Mouse (Mus musculus) lung, embryonic 14.5 days (tissue): Measurements from ENCODE around the gene Zbtb49. TPM values are rescaled to one million over a fixed set of nuclear protein-coding genes. Genes with fewer than 3 reads are reported as not detected.

Source experiments
- ATAC-seq: fragments of 200-750 bp; cut with Nextera tagmentation; 2 replicates; pipeline ENCODE4 v1.8.0; 2017; ENCODE audit warnings: mild to moderate bottlenecking, moderate TSS enrichment, moderate library complexity; ENCODE audit not compliant: insufficient read depth
- DNase-seq: peaks from one replicate; pipeline ENCODE4 v3.0.0-alpha.2; 2015
- H3K27ac ChIP-seq: fragments of 300-500 bp; sonication (generic); 2 replicates; pipeline ENCODE4 v1.5.1; 2014; ENCODE audit warnings: low read depth, mild to moderate bottlenecking, moderate library complexity
- H3K27me3 ChIP-seq: fragments of 300-500 bp; sonication (generic); 2 replicates; pipeline ENCODE4 v1.6.1; 2014; ENCODE audit warnings: low read length, control low read depth; ENCODE audit not compliant: insufficient read depth
- H3K36me3 ChIP-seq: fragments of 300-500 bp; sonication (generic); 2 replicates; pipeline ENCODE4 v1.6.1; 2014; ENCODE audit warnings: control low read depth; ENCODE audit not compliant: insufficient read depth
- H3K4me1 ChIP-seq: fragments of 300-500 bp; sonication (generic); 2 replicates; pipeline ENCODE4 v1.6.1; 2014; ENCODE audit warnings: antibody characterized with exemption, control low read depth; ENCODE audit not compliant: insufficient read depth
- H3K4me2 ChIP-seq: fragments of 300-500 bp; sonication (generic); 2 replicates; pipeline ENCODE4 v1.6.1; 2014; ENCODE audit warnings: mild to moderate bottlenecking
- H3K4me3 ChIP-seq: fragments of 300-500 bp; sonication (generic); 2 replicates; pipeline ENCODE4 v1.5.1; 2014; ENCODE audit warnings: low read depth, low read length
- H3K9ac ChIP-seq: fragments of 300-500 bp; sonication (generic); 2 replicates; pipeline ENCODE4 v1.6.1; 2014
- H3K9me3 ChIP-seq: fragments of 300-500 bp; sonication (generic); 2 replicates; pipeline ENCODE4 v1.6.1; 2016; ENCODE audit warnings: low read depth, low read length, control low read depth
- CTCF ChIP-seq: IDR thresholded peaks from 2 replicates; pipeline ENCODE4 v1.5.1; 2016; ENCODE audit warnings: antibody characterized with exemption, low read depth
- WGBS: fragments of 180-500 bp; shearing (Covaris S2); extraction: QIAGEN DNeasy Blood & Tissue Kit; methylation state at CpG from one replicate; pipeline ENCODE4 v1.1.7; 2014; 5-methylcytosine and 5-hydroxymethylcytosine counted together
- polyA plus RNA-seq: library from polyadenylated mRNA; unstranded; fragments of >200 nt; fragmentation: Nextera tagmentation; extraction: Ambion mirVana; gene quantifications from 2 replicates; pipeline ENCODE4 v1.2.1, GENCODE M21; 2014

Gene Zbtb49
- polyA plus RNA-seq, 1 experiment from 2014 or later: 14.9 TPM

- WGBS: 79% methylated on average over 10 of the region's 10 CpGs
- no peak for TF ChIP-seq CTCF
- peaks cover 46% of the 10 kb centered on the region for H3K36me3 ChIP-seq
- DNase-seq (no peak), ATAC-seq (no peak)
- H3K4me2 ChIP-seq: no peak overlapping the region
- H3K9ac ChIP-seq: no peak overlapping the region
- no peak overlapping the region for H3K4me3 ChIP-seq
- H3K4me1 ChIP-seq: no peaks in the 10 kb centered on the region
- H3K27ac ChIP-seq: no peak overlapping the region
- no peaks in the 10 kb centered on the region; the same call in 1 of the 2 replicates for H3K9me3 ChIP-seq
- no peaks in the 10 kb centered on the region for H3K27me3 ChIP-seq
Observed at GRCm38 (mm10) chr5:38152201-38153108, 67.8 kb downstream of the Zbtb49 start.

GRCm38 (mm10) chr5:38151264-38151663 lies 69.0 kb downstream of the Zbtb49 start:
- DNase-seq (no peak), ATAC-seq (no peak)
- Histone ChIP-seq H3K4me1 (no peaks in the 10 kb centered on the region), H3K36me3 (peaks cover 51% of the 10 kb centered on the region), H3K9ac (no peak overlapping the region), H3K9me3 (no peaks in the 10 kb centered on the region; the same call in 1 of the 2 replicates), H3K27ac (no peak overlapping the region), H3K4me2 (no peak overlapping the region), H3K4me3 (no peak overlapping the region), H3K27me3 (no peaks in the 10 kb centered on the region)
- 55% methylated on average over 3 of the region's 3 CpGs for WGBS
- TF ChIP-seq CTCF: no peak

GRCm38 (mm10) chr5:38146524-38146923 lies 73.7 kb downstream of the Zbtb49 start:
- Histone ChIP-seq H3K9ac (no peak overlapping the region), H3K36me3 (peaks cover 47% of the 10 kb centered on the region), H3K4me2 (no peak overlapping the region), H3K27me3 (no peaks in the 10 kb centered on the region), H3K4me1 (no peaks in the 10 kb centered on the region), H3K4me3 (no peak overlapping the region), H3K27ac (no peak overlapping the region), H3K9me3 (no peaks in the 10 kb centered on the region; the same call in 1 of the 2 replicates)
- no peak for ATAC-seq
- 78% methylated on average over 6 of the region's 6 CpGs for WGBS
- no peak for TF ChIP-seq CTCF
- peak; percentile 5 for DNase-seq

- Histone ChIP-seq H3K27ac (no peak overlapping the region), H3K4me1 (no peaks in the 10 kb centered on the region), H3K9me3 (no peaks in the 10 kb centered on the region), H3K4me3 (no peak overlapping the region), H3K4me2 (no peak overlapping the region), H3K27me3 (no peaks in the 10 kb centered on the region), H3K9ac (no peak overlapping the region), H3K36me3 (peaks cover 57% of the 10 kb centered on the region)
- DNase-seq (no peak), ATAC-seq (no peak)
- no peak for TF ChIP-seq CTCF
- 77% methylated on average over 6 of the region's 6 CpGs for WGBS
Observed at GRCm38 (mm10) chr5:38140893-38141292, 79.4 kb downstream of the Zbtb49 start.

Other genes with a start within 250 kb of the Zbtb49 start
- gene Stx18, start 181.7 kb downstream of the Zbtb49 start, polyA plus RNA-seq: 43.2 and 43.6 TPM in 2 replicates
- gene Nsg1, start 60.5 kb downstream of the Zbtb49 start, polyA plus RNA-seq: 18.2 and 23.6 TPM in 2 replicates
- 105 and 112 TPM in 2 replicates for gene Lyar, start within 50 bp of the Zbtb49 start, polyA plus RNA-seq
- gene Tmem128, start 39.7 kb upstream of the Zbtb49 start, polyA plus RNA-seq: 78.9 and 80.4 TPM in 2 replicates
- gene Otop1, start 55.5 kb upstream of the Zbtb49 start, polyA plus RNA-seq: 0.08 TPM in 1 of 2 replicates, not detected in the other
- not detected in 2 replicates for gene Drd5, start 98.9 kb upstream of the Zbtb49 start, polyA plus RNA-seq